8 mouse cellular contexts compared by ENCODE assay signal in the genomic region with DNA sequence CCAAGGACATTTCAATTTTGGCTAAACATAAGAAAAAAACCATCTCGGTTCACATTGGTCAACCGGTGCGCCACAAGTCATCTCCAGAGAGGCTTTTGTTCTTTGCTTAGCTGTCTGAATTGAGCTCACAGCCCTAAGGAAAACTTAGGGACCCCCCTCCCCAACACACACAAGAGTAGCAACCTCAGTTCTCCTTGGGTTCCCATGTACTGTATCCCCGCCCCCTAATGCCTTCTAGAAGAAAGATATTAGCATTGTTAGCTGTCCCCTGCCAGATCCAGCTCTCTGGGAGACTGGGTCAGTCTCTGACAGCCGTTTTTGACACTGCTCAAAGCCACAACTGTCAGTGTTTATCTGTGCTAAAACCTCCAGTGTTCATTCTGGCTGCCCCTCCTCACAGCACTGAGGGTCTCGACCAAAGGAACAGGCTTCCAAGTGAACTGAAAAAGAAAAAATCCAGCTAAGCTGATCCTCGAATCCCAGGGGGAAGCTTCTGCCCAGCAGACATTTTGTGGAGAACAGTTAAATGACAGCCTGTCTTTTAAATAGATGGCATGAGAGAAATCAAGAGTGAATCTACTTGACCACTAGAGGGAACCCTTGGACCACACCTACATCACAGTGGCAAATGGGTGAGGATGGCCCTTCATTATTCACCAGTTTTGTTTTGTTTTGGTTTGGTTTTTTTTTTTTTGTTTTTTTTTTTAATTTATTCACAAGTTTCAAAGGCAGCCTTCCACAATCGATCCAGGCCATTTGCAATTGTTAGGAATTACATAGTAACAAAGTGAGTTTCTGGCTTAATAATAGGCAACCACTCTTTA.
DNase-seq lines count a peak whose midpoint lies in the region; ATAC-seq lines count a peak whose summit lies in the region.
"Had no signal": no experiment of that assay in that cellular context is flagged by ENCODE, and none has a peak within 500 bp of the region (broad histone marks: within the 10 kb centered on the region; RNA-seq: fewer than 3 reads in every experiment).

No protein-coding gene starts in this region.

- peaks cover 4% of the 10 kb centered on the region; the same call in 1 of the 2 replicates for H3K4me1 ChIP-seq in hindbrain, embryonic 14.5 days (replicated peaks; ENCODE audit: control insufficient read depth, insufficient read depth, low read length)
- peaks cover 10% of the 10 kb centered on the region for H3K4me1 ChIP-seq in neural tube, embryonic 15.5 days
- H3K4me1 ChIP-seq: heart, embryonic 13.5 days had no signal

- H3K9me3 ChIP-seq in hindbrain, embryonic 14.5 days (ENCODE audit: control insufficient read depth, low read length): no peaks in the 10 kb centered on the region
- no peaks in the 10 kb centered on the region for H3K9me3 ChIP-seq in neural tube, embryonic 15.5 days (replicated peaks)
- H3K9me3 ChIP-seq: heart, embryonic 13.5 days had no signal

- no peak overlapping the region; the same call in 1 of the 2 replicates for H3K9ac ChIP-seq in hindbrain, embryonic 14.5 days
- no peak overlapping the region for H3K9ac ChIP-seq in neural tube, embryonic 15.5 days (replicated peaks)
- H3K9ac ChIP-seq: heart, embryonic 13.5 days had no signal

- DNase-seq in right cerebral cortex, adult 2 months (ENCODE audit: low spot score in 2 of 2): peak; percentile 36 to 39
- DNase-seq in right cerebral cortex, postnatal 4 days: no peak
- DNase-seq in ZHBTc4 (ENCODE audit: low read depth, low spot score): peak; percentile 72
- peak; percentile 82 for DNase-seq in embryo, embryonic 10.5 days (ENCODE audit: low spot score)
- DNase-seq in hindbrain, embryonic 14.5 days (ENCODE audit: low spot score): peak; percentile 82
- DNase-seq in lung, adult 18-20 months: peak; percentile 16 to 48

- 55% methylated on average over 8 of the region's 8 CpGs for WGBS in hindbrain, embryonic 14.5 days
- 61% methylated on average over 8 of the region's 8 CpGs for WGBS in neural tube, embryonic 15.5 days

- no peak overlapping the region for H3K4me2 ChIP-seq in hindbrain, embryonic 14.5 days (replicated peaks)
- no peak overlapping the region for H3K4me2 ChIP-seq in neural tube, embryonic 15.5 days
- H3K4me2 ChIP-seq: heart, embryonic 13.5 days had no signal

- peak overlapping the region; percentile 6; the same call in 1 of the 2 replicates for H3K27ac ChIP-seq in hindbrain, embryonic 14.5 days
- H3K27ac ChIP-seq in neural tube, embryonic 15.5 days (replicated peaks): peak overlapping the region; percentile 63
- H3K27ac ChIP-seq: heart, embryonic 13.5 days had no signal

- H3K27me3 ChIP-seq in hindbrain, embryonic 14.5 days (ENCODE audit: control insufficient read depth, insufficient read depth, low read length): no peaks in the 10 kb centered on the region
- no peaks in the 10 kb centered on the region for H3K27me3 ChIP-seq in neural tube, embryonic 15.5 days (replicated peaks)
- H3K27me3 ChIP-seq: heart, embryonic 13.5 days had no signal

- peak; percentile 72 for ATAC-seq in hindbrain, embryonic 14.5 days (ENCODE audit: low FRiP score)
- peak; percentile 73; the same call in 1 of the 2 replicates for ATAC-seq in neural tube, embryonic 15.5 days (ENCODE audit: low FRiP score)

- no peak overlapping the region for H3K4me3 ChIP-seq in hindbrain, embryonic 14.5 days (replicated peaks; ENCODE audit: low read length)
- no peak overlapping the region for H3K4me3 ChIP-seq in neural tube, embryonic 15.5 days (replicated peaks)
- H3K4me3 ChIP-seq: heart, embryonic 13.5 days had no signal

- H3K36me3 ChIP-seq in hindbrain, embryonic 14.5 days (replicated peaks; ENCODE audit: control insufficient read depth, insufficient read depth): peaks cover 3% of the 10 kb centered on the region
- 0 out of 2 replicates have a peak, but pooled peaks cover 12% of the 10 kb centered on the region for H3K36me3 ChIP-seq in neural tube, embryonic 15.5 days
